Mouse (Mus musculus): ENCODE results near the gene Nlrp4c. TPM values are rescaled to one million over a fixed set of nuclear protein-coding genes. Genes with fewer than 3 reads are reported as not detected.
A peak's percentile ranks its signal among the peaks of the same experiment; 100 is the strongest.

Gene Nlrp4c
- polyA plus RNA-seq, 1 experiment from 2014 or later: not detected

DNA sequence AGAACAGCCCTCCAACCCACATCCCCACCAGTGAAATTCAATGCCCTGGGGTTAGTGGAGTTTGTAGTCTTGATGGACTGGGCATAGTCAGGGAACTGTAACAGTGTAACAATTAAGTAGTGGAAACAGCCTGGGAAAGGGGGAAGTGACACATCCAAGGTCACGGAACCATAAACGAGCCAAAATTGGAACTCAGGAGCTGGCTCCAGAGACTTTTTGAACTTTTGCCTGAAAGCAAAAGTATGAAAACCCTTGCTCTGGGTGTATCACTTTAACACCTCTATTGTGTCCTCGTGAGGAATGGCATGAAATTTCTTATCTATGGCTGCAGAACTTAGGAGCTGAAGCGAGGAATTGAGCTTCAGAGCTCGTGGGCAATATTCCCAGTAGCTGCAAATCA lies 109.2 kb downstream of the Nlrp4c start:
- H3K9me3 ChIP-seq (ENCODE audit: control insufficient read depth): no peaks in the 10 kb centered on the region
- WGBS: 37% methylated on average over 5 of the region's 5 CpGs
- peak overlapping the region; percentile 81 for H3K4me2 ChIP-seq (replicated peaks; ENCODE audit: low read depth)
- ATAC-seq: no peak
- H3K36me3 ChIP-seq (ENCODE audit: control insufficient read depth, insufficient read depth): no peaks in the 10 kb centered on the region
- no peak overlapping the region for H3K9ac ChIP-seq (ENCODE audit: low read depth, low read length)
- H3K4me3 ChIP-seq (ENCODE audit: low read depth, low read length): peak overlapping the region; percentile 78; the same call in 1 of the 2 replicates
- TF ChIP-seq CTCF (IDR thresholded peaks at IDR 0.05; ENCODE audit: low read depth): no peak
- peak overlapping the region; percentile 93; the same call in 1 of the 2 replicates for H3K27ac ChIP-seq (ENCODE audit: low read depth, low read length)
- H3K4me1 ChIP-seq (replicated peaks; ENCODE audit: control insufficient read depth, insufficient read depth, low read length): peaks cover 13% of the 10 kb centered on the region; the same call in 1 of the 2 replicates
- no peaks in the 10 kb centered on the region for H3K27me3 ChIP-seq (replicated peaks; ENCODE audit: control insufficient read depth, insufficient read depth, low read length)

Other genes with a start within 250 kb of the Nlrp4c start
- not detected in 2 replicates for gene Vmn1r63, start 239.7 kb upstream of the Nlrp4c start, polyA plus RNA-seq (2015; fragmentation: Nextera tagmentation; extraction: Ambion mirVana)
- gene Vmn1r64, start 160.6 kb upstream of the Nlrp4c start, polyA plus RNA-seq (2015; fragmentation: Nextera tagmentation; extraction: Ambion mirVana): not detected in 2 replicates
- gene Vmn1r65, start 34.2 kb upstream of the Nlrp4c start, polyA plus RNA-seq (2015; fragmentation: Nextera tagmentation; extraction: Ambion mirVana): not detected in 2 replicates
- gene Zfp787, start 110.8 kb downstream of the Nlrp4c start, polyA plus RNA-seq (2015; fragmentation: Nextera tagmentation; extraction: Ambion mirVana): 42.2 and 46.5 TPM in 2 replicates
- gene Zfp444, start 127.1 kb downstream of the Nlrp4c start, polyA plus RNA-seq (2015; fragmentation: Nextera tagmentation; extraction: Ambion mirVana): 18.5 and 18.7 TPM in 2 replicates
- gene Galp, start 151.9 kb downstream of the Nlrp4c start, polyA plus RNA-seq (2015; fragmentation: Nextera tagmentation; extraction: Ambion mirVana): not detected in 2 replicates
- not detected in 2 replicates for gene Zscan5b, start 177.1 kb downstream of the Nlrp4c start, polyA plus RNA-seq (2015; fragmentation: Nextera tagmentation; extraction: Ambion mirVana)
- not detected in 2 replicates for gene Epp13, start 207.5 kb downstream of the Nlrp4c start, polyA plus RNA-seq (2015; fragmentation: Nextera tagmentation; extraction: Ambion mirVana)
- 2.1 and 2.4 TPM in 2 replicates for gene Zfp667, start 241.4 kb downstream of the Nlrp4c start, polyA plus RNA-seq (2015; fragmentation: Nextera tagmentation; extraction: Ambion mirVana)